Mouse (Mus musculus) cerebellum, adult 2 months (tissue): ENCODE measurements at regions not wholly inside any gene's neighbourhood (a gene's known extent, or its start where the extent isn't known, plus 50 kb on each side); places are given as distances from the start of the nearest gene placed in this dataset.
A peak's percentile ranks its signal among the peaks of the same experiment; 100 is the strongest.

Experiments
- DNase-seq, 2 experiments: peaks; one replicate each; pipeline ENCODE4 v3.0.0; 2021
- H3K27ac ChIP-seq: fragments of 200-500 bp; 2 replicates; pipeline ENCODE4 v1.5.1; 2012; ENCODE audit warnings: low read length, control low read depth, inconsistent platforms; ENCODE audit not compliant: insufficient read depth
- H3K27me3 ChIP-seq: fragments of 200-500 bp; 2 replicates; pipeline ENCODE4 v1.6.1; 2012; ENCODE audit warnings: inconsistent platforms, mild to moderate bottlenecking, low read length, moderate library complexity; ENCODE audit not compliant: control insufficient read depth, insufficient read depth
- H3K4me1 ChIP-seq: fragments of 200-500 bp; 2 replicates; pipeline ENCODE4 v1.6.1; 2011; ENCODE audit warnings: low read length; ENCODE audit not compliant: control insufficient read depth, insufficient read depth
- H3K4me3 ChIP-seq: fragments of 200-500 bp; replicated peaks from 2 replicates; pipeline ENCODE3; 2011; ENCODE audit warnings: mild to moderate bottlenecking, low read depth, low read length, control low read depth; ENCODE audit not compliant: insufficient read depth
- CTCF ChIP-seq: fragments of 200-500 bp; IDR thresholded peaks from 2 replicates; pipeline ENCODE4 v1.5.1; 2011; ENCODE audit warnings: low read depth, mild to moderate bottlenecking, control low read depth, low read length, moderate library complexity, borderline replicate concordance; ENCODE audit not compliant: insufficient read depth
- POLR2A ChIP-seq: fragments of 200-500 bp; IDR thresholded peaks from 2 replicates; pipeline ENCODE4 v1.6.1; 2011; ENCODE audit warnings: low read length, control low read depth, borderline replicate concordance; ENCODE audit not compliant: insufficient read depth
- WGBS: fragments of 180-500 bp; shearing (Covaris S2); methylation state at CpG from one replicate; pipeline ENCODE4 v1.1.7; 2018; 5-methylcytosine and 5-hydroxymethylcytosine counted together

GRCm38 (mm10) chr12:79966289-79966615, 146.6 kb downstream of the Zfp36l1 start:
- peaks cover 10% of the 10 kb centered on the region; the same call in 1 of the 2 replicates for H3K4me1 ChIP-seq
- no peak overlapping the region for H3K4me3 ChIP-seq
- TF ChIP-seq CTCF (no peak), POLR2A (no peak)
- 90% methylated on average over 6 of the region's 6 CpGs for WGBS
- no peak for DNase-seq
- H3K27ac ChIP-seq: no peak overlapping the region
- H3K27me3 ChIP-seq: no peaks in the 10 kb centered on the region

GRCm38 (mm10) chr12:79965471-79966288, 147.1 kb downstream of the Zfp36l1 start:
- no peak overlapping the region for H3K27ac ChIP-seq
- TF ChIP-seq POLR2A (peak; percentile 34; the same call in 1 of the 2 replicates), CTCF (no peak)
- peak; percentile 34 to 44 for DNase-seq
- 8% methylated on average over 46 of the region's 46 CpGs for WGBS
- H3K4me3 ChIP-seq: peak overlapping the region; percentile 62
- H3K4me1 ChIP-seq: peaks cover 6% of the 10 kb centered on the region; the same call in 1 of the 2 replicates
- H3K27me3 ChIP-seq: no peaks in the 10 kb centered on the region

GRCm38 (mm10) chr12:79963443-79964025, 149.3 kb downstream of the Zfp36l1 start:
- Histone ChIP-seq H3K4me3 (no peak overlapping the region), H3K27ac (no peak overlapping the region), H3K27me3 (no peaks in the 10 kb centered on the region), H3K4me1 (peaks cover 6% of the 10 kb centered on the region; the same call in 1 of the 2 replicates)
- no peak for DNase-seq
- TF ChIP-seq CTCF (no peak), POLR2A (no peak)
- 90% methylated on average over 9 of the region's 9 CpGs for WGBS

GRCm38 (mm10) chr12:79962649-79963236, 150.1 kb downstream of the Zfp36l1 start:
- peaks cover 6% of the 10 kb centered on the region; the same call in 1 of the 2 replicates for H3K4me1 ChIP-seq
- no peak for TF ChIP-seq POLR2A
- TF ChIP-seq CTCF: no peak
- H3K27me3 ChIP-seq: no peaks in the 10 kb centered on the region
- 95% methylated on average over 11 of the region's 11 CpGs for WGBS
- no peak overlapping the region for H3K4me3 ChIP-seq
- DNase-seq: no peak
- no peak overlapping the region for H3K27ac ChIP-seq

- Histone ChIP-seq H3K27ac (no peak overlapping the region), H3K4me3 (no peak overlapping the region), H3K4me1 (no peaks in the 10 kb centered on the region; the same call in 1 of the 2 replicates), H3K27me3 (no peaks in the 10 kb centered on the region)
- 36% methylated on average over 4 of the region's 4 CpGs for whole genome bisulfite sequencing
- no peak for DNase-seq
- TF ChIP-seq CTCF (no peak), POLR2A (no peak)
Observed at GRCm38 (mm10) chr12:79961881-79962280, 150.9 kb downstream of the Zfp36l1 start.

GRCm38 (mm10) chr12:79961076-79961475, 151.7 kb downstream of the Zfp36l1 start:
- Histone ChIP-seq H3K27ac (no peak overlapping the region), H3K4me1 (no peaks in the 10 kb centered on the region; the same call in 1 of the 2 replicates), H3K4me3 (no peak overlapping the region), H3K27me3 (no peaks in the 10 kb centered on the region)
- 84% methylated on average over 6 of the region's 6 CpGs for WGBS
- DNase-seq: no peak
- TF ChIP-seq CTCF: no peak
- TF ChIP-seq POLR2A: no peak

GRCm38 (mm10) chr12:79960446-79960845, 152.4 kb downstream of the Zfp36l1 start:
- Histone ChIP-seq H3K27ac (no peak overlapping the region), H3K27me3 (no peaks in the 10 kb centered on the region), H3K4me1 (no peaks in the 10 kb centered on the region), H3K4me3 (no peak overlapping the region)
- WGBS: 95% methylated on average over 4 of the region's 4 CpGs
- TF ChIP-seq CTCF (no peak), POLR2A (no peak)
- no peak for DNase-seq
